Mouse (Mus musculus) adrenal gland, postnatal 14 days (tissue): Measurements from ENCODE around the gene Lcn11. TPM values are rescaled to one million over a fixed set of nuclear protein-coding genes. Genes with fewer than 3 reads are reported as not detected.

ENCODE experiments used
- DNase-seq: peaks from one replicate; pipeline ENCODE4 v3.0.0; 2021; ENCODE audit warnings: mixed read lengths
- total RNA-seq: library from RNA; stranded (reverse); gene quantifications from 2 replicates; pipeline ENCODE4 v1.2.3, GENCODE M21; 2021

The Lcn11 gene
- total RNA-seq, 1 experiment from 2014 or later: not detected

GRCm38 (mm10) chr2:25828344-25828947 is 51.6 kb downstream of the Lcn11 start:
- DNase-seq: no peak

Other genes starting within 250 kb of the Lcn11 start
- 21.8 and 24.4 TPM in 2 replicates for gene Traf2, start 230.1 kb upstream of the Lcn11 start, total RNA-seq
- gene Edf1, start 219.2 kb upstream of the Lcn11 start, total RNA-seq: 312 and 335 TPM in 2 replicates
- gene Mamdc4, start 202.2 kb upstream of the Lcn11 start, total RNA-seq: 4.7 and 5.0 TPM in 2 replicates
- 56.6 and 58.1 TPM in 2 replicates for gene Phpt1, start 201.8 kb upstream of the Lcn11 start, total RNA-seq
- gene Ajm1, start 195.3 kb upstream of the Lcn11 start, total RNA-seq: 2.1 and 3.0 TPM in 2 replicates
- 72.7 and 87.8 TPM in 2 replicates for gene Rabl6, start 168.5 kb upstream of the Lcn11 start, total RNA-seq
- not detected in 2 replicates for gene Ccdc183, start 159.3 kb upstream of the Lcn11 start, total RNA-seq
- gene Tmem141, start 155.0 kb upstream of the Lcn11 start, total RNA-seq: 30.5 and 33.1 TPM in 2 replicates
- 7.0 and 9.7 TPM in 2 replicates for gene Fcna, start 149.0 kb upstream of the Lcn11 start, total RNA-seq
- not detected in 2 replicates for gene Lcn8, start 123.9 kb upstream of the Lcn11 start, total RNA-seq
- gene Lcn5, start 119.1 kb upstream of the Lcn11 start, total RNA-seq: not detected in 2 replicates
- gene Lcn6, start 100.2 kb upstream of the Lcn11 start, total RNA-seq: not detected in 2 replicates
- gene Lcn10, start 94.3 kb upstream of the Lcn11 start, total RNA-seq: not detected in 2 replicates
- gene Obp2a, start 77.0 kb upstream of the Lcn11 start, total RNA-seq: 4.7 and 4.8 TPM in 2 replicates
- gene Bmyc, start 70.3 kb upstream of the Lcn11 start, total RNA-seq: 40.2 and 49.1 TPM in 2 replicates
- not detected in 2 replicates for gene Obp2b, start 40.0 kb upstream of the Lcn11 start, total RNA-seq
- not detected in 2 replicates for gene Lcn3, start 11.4 kb upstream of the Lcn11 start, total RNA-seq
- not detected in 2 replicates for gene Gm13539, start 5.2 kb downstream of the Lcn11 start, total RNA-seq
- not detected in 2 replicates for gene Glt6d1, start 38.8 kb downstream of the Lcn11 start, total RNA-seq
- gene Lcn9, start 46.1 kb downstream of the Lcn11 start, total RNA-seq: not detected in 2 replicates
- not detected in 2 replicates for gene Sohlh1, start 70.2 kb downstream of the Lcn11 start, total RNA-seq
- gene Kcnt1, start 86.7 kb downstream of the Lcn11 start, total RNA-seq: 4.9 and 6.4 TPM in 2 replicates
- gene Camsap1, start 206.3 kb downstream of the Lcn11 start, total RNA-seq: 25.9 and 32.1 TPM in 2 replicates
- gene Ubac1, start 244.7 kb downstream of the Lcn11 start, total RNA-seq: 53.0 and 58.0 TPM in 2 replicates